Mouse (Mus musculus) erythroblast, embryonic 14.5 days (primary cell): ENCODE data around the gene Olfr968. TPM values are rescaled to one million over a fixed set of nuclear protein-coding genes. Genes with fewer than 3 reads are reported as not detected.

ENCODE experiments used
- H3K27me3 ChIP-seq: 2 replicates; pipeline ENCODE4 v1.6.1; 2012; ENCODE audit warnings: inconsistent platforms; ENCODE audit not compliant: control insufficient read depth
- H3K36me3 ChIP-seq: 2 replicates; pipeline ENCODE4 v1.6.1; 2012; ENCODE audit warnings: mild to moderate bottlenecking, inconsistent platforms; ENCODE audit not compliant: control insufficient read depth
- H3K4me1 ChIP-seq: 2 replicates; pipeline ENCODE4 v1.6.1; 2012; ENCODE audit warnings: inconsistent platforms; ENCODE audit not compliant: control insufficient read depth
- H3K4me3 ChIP-seq: replicated peaks from 2 replicates; pipeline ENCODE3; 2012; ENCODE audit warnings: moderate library complexity, mild to moderate bottlenecking, inconsistent platforms
- H3K9me3 ChIP-seq: 2 replicates; pipeline ENCODE4 v1.6.1; 2012; ENCODE audit warnings: low read length, inconsistent platforms, mixed read lengths; ENCODE audit not compliant: control insufficient read depth
- GATA1 ChIP-seq: IDR thresholded peaks from 2 replicates; pipeline ENCODE4 v1.6.1; 2012; ENCODE audit warnings: low read length, inconsistent platforms, mixed read lengths
- TAL1 ChIP-seq: IDR thresholded peaks from 3 replicates; pipeline ENCODE4 v1.6.1; 2012; ENCODE audit warnings: low read length, inconsistent platforms, mixed read lengths
- polyA plus RNA-seq: library from polyadenylated mRNA; stranded (reverse); fragments of >175 nt; gene quantifications from 2 replicates; pipeline ENCODE4 v1.2.3, GENCODE M21; 2012

The Olfr968 gene
- not detected in 2 replicates for polyA plus RNA-seq

- Histone ChIP-seq H3K4me1 (no peaks in the 10 kb centered on the region), H3K4me3 (no peak within 1 kb of the TSS), H3K9me3 (no peaks in the 10 kb centered on the region), H3K36me3 (no peaks in the 10 kb centered on the region), H3K27me3 (no peaks in the 10 kb centered on the region)
- TF ChIP-seq TAL1 (no peak), GATA1 (no peak)
These were observed at the start of gene Olfr968 for GRCm38 (mm10) chr9:39783153-39783552. Gene Olfr968, minus strand, starts transcription at chr9:39783253.

- H3K27me3 ChIP-seq = no peaks in the 10 kb centered on the region
- no peaks in the 10 kb centered on the region for H3K4me1 ChIP-seq
- no peak for TF ChIP-seq GATA1
- TF ChIP-seq TAL1 = no peak
- no peaks in the 10 kb centered on the region for H3K36me3 ChIP-seq
- no peak within 1 kb of the TSS for H3K4me3 ChIP-seq
- H3K9me3 ChIP-seq = no peaks in the 10 kb centered on the region
These were observed 25.5 kb upstream of the Olfr968 start, which contains the start of gene Olfr970 for GRCm38 (mm10) chr9:39808560-39808959. Gene Olfr970, plus strand, starts transcription at chr9:39808860.

GRCm38 (mm10) chr9:39790558-39790957 is 7.5 kb upstream of the Olfr968 start, which contains the start of gene Olfr969:
Gene Olfr969, plus strand, starts transcription at chr9:39790945.
- no peak within 1 kb of the TSS for H3K4me3 ChIP-seq
- H3K36me3 ChIP-seq = no peaks in the 10 kb centered on the region
- no peak for TF ChIP-seq TAL1
- no peak for TF ChIP-seq GATA1
- no peaks in the 10 kb centered on the region for H3K27me3 ChIP-seq
- no peaks in the 10 kb centered on the region for H3K9me3 ChIP-seq
- H3K4me1 ChIP-seq = no peaks in the 10 kb centered on the region

- TF ChIP-seq GATA1 (no peak), TAL1 (no peak)
- no peaks in the 10 kb centered on the region for H3K4me1 ChIP-seq
- no peaks in the 10 kb centered on the region for H3K27me3 ChIP-seq
- H3K9me3 ChIP-seq = no peaks in the 10 kb centered on the region
- no peaks in the 10 kb centered on the region for H3K36me3 ChIP-seq
- no peak overlapping the region for H3K4me3 ChIP-seq
These were observed 36.6 kb downstream of the Olfr968 start for GRCm38 (mm10) chr9:39746428-39746827.

- H3K36me3 ChIP-seq = no peaks in the 10 kb centered on the region
- TF ChIP-seq GATA1 = no peak
- TF ChIP-seq TAL1 = no peak
- no peaks in the 10 kb centered on the region for H3K4me1 ChIP-seq
- no peak within 1 kb of the TSS for H3K4me3 ChIP-seq
- no peaks in the 10 kb centered on the region for H3K9me3 ChIP-seq
- no peaks in the 10 kb centered on the region for H3K27me3 ChIP-seq
These were observed 37.1 kb downstream of the Olfr968 start, which contains the start of gene Olfr967 for GRCm38 (mm10) chr9:39745949-39746348. Gene Olfr967, plus strand, starts transcription at chr9:39746249.

- TF ChIP-seq GATA1 (no peak), TAL1 (no peak)
- Histone ChIP-seq H3K9me3 (peaks cover 4% of the 10 kb centered on the region; the same call in 1 of the 2 replicates), H3K4me1 (no peaks in the 10 kb centered on the region), H3K27me3 (no peaks in the 10 kb centered on the region), H3K36me3 (no peaks in the 10 kb centered on the region), H3K4me3 (no peak overlapping the region)
These were observed 42.3 kb downstream of the Olfr968 start for GRCm38 (mm10) chr9:39740741-39741140.

GRCm38 (mm10) chr9:39730678-39731077 is 52.4 kb downstream of the Olfr968 start, which contains the start of gene Olfr150:
Gene Olfr150, plus strand, starts transcription at chr9:39730978.
- H3K9me3 ChIP-seq = no peaks in the 10 kb centered on the region
- H3K4me1 ChIP-seq = no peaks in the 10 kb centered on the region
- no peaks in the 10 kb centered on the region for H3K27me3 ChIP-seq
- H3K36me3 ChIP-seq = no peaks in the 10 kb centered on the region
- no peak within 1 kb of the TSS for H3K4me3 ChIP-seq
- TF ChIP-seq TAL1 (no peak), GATA1 (no peak)

Other genes starting within 250 kb of the Olfr968 start
- gene Olfr958, start 229.2 kb downstream of the Olfr968 start, polyA plus RNA-seq = 0.01 TPM in 1 of 2 replicates, not detected in the other
- gene Olfr959, start 207.7 kb downstream of the Olfr968 start, polyA plus RNA-seq = not detected in 2 replicates
- not detected in 2 replicates for gene AW551984, start 178.8 kb downstream of the Olfr968 start, polyA plus RNA-seq
- gene Olfr148, start 172.6 kb downstream of the Olfr968 start, polyA plus RNA-seq = not detected in 2 replicates
- not detected in 2 replicates for gene Olfr960, start 161.9 kb downstream of the Olfr968 start, polyA plus RNA-seq
- gene Olfr961, start 138.2 kb downstream of the Olfr968 start, polyA plus RNA-seq = not detected in 2 replicates
- gene Olfr963, start 116.0 kb downstream of the Olfr968 start, polyA plus RNA-seq = not detected in 2 replicates
- not detected in 2 replicates for gene Olfr149, start 76.1 kb downstream of the Olfr968 start, polyA plus RNA-seq
- not detected in 2 replicates for gene Olfr965, start 71.9 kb downstream of the Olfr968 start, polyA plus RNA-seq
- not detected in 2 replicates for gene Olfr150, start 52.3 kb downstream of the Olfr968 start, polyA plus RNA-seq
- not detected in 2 replicates for gene Olfr967, start 37.0 kb downstream of the Olfr968 start, polyA plus RNA-seq
- gene Olfr969, start 7.7 kb upstream of the Olfr968 start, polyA plus RNA-seq = not detected in 2 replicates
- not detected in 2 replicates for gene Olfr970, start 25.6 kb upstream of the Olfr968 start, polyA plus RNA-seq
- not detected in 2 replicates for gene Olfr971, start 53.6 kb upstream of the Olfr968 start, polyA plus RNA-seq
- gene Olfr972, start 83.2 kb upstream of the Olfr968 start, polyA plus RNA-seq = not detected in 2 replicates
- gene Olfr229, start 124.1 kb upstream of the Olfr968 start, polyA plus RNA-seq = not detected in 2 replicates
- 0.01 TPM in 1 of 2 replicates, not detected in the other for gene Olfr974, start 154.2 kb upstream of the Olfr968 start, polyA plus RNA-seq
- gene Olfr975, start 168.8 kb upstream of the Olfr968 start, polyA plus RNA-seq = not detected in 2 replicates
- not detected in 2 replicates for gene Olfr976, start 177.9 kb upstream of the Olfr968 start, polyA plus RNA-seq
- not detected in 2 replicates for gene Olfr978, start 208.9 kb upstream of the Olfr968 start, polyA plus RNA-seq
- not detected in 2 replicates for gene Olfr979, start 220.2 kb upstream of the Olfr968 start, polyA plus RNA-seq
- gene Olfr980, start 226.3 kb upstream of the Olfr968 start, polyA plus RNA-seq = not detected in 2 replicates
- not detected in 2 replicates for gene Olfr981, start 238.2 kb upstream of the Olfr968 start, polyA plus RNA-seq